8 mouse cellular contexts compared by ENCODE assay signal in the genomic region with DNA sequence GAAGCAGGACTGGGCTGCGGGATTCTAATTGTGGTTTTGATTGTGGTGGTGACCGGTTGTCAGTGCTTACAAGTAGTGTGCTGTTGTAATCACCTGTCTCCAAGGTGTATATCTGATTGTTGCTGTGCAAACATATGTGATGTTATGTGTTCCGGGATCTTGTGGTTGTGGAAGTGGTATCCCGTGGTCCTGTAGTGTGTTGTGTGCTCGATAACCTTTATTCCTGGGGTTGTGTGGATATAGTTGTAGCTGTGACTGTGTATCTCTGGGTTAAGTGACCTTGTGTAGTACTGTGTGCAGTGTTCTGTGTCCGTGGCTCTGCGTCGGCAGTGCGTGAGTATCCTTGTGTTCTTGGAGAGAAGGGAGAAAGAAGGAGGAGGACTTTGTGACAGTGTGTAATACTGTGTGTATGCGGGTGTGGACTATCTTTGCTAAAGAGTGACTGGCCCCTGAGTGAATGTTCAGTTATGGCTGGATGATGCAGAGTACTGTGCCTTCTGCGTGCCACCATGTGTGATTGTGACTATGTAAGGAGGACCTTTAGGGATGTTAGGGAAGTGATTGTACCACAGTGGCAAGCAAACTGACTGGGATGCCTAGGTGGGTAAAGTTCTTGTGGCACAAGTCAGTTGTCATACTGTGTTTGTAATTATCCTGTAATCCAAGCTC. TPM values are rescaled to one million over a fixed set of nuclear protein-coding genes. Genes with fewer than 3 reads are reported as not detected.
A peak's percentile ranks its signal among the peaks of the same experiment; 100 is the strongest.
DNase-seq lines count a peak whose midpoint lies in the region; ATAC-seq and TF ChIP-seq lines count a peak whose summit lies in the region.

No protein-coding gene starts in this region.

- H3K9me3 ChIP-seq in embryonic facial prominence, embryonic 13.5 days: peaks cover 25% of the 10 kb centered on the region
- peaks cover 20% of the 10 kb centered on the region for H3K9me3 ChIP-seq in intestine, embryonic 16.5 days (ENCODE audit: control insufficient read depth, low read length)
- peaks cover 12% of the 10 kb centered on the region for H3K9me3 ChIP-seq in neural tube, embryonic 13.5 days

- DNase-seq in liver, adult 2 months (ENCODE audit: extremely low read depth, low read depth, low spot score): no peak
- DNase-seq in liver: no peak
- DNase-seq in cerebellum, postnatal 25 days: no peak
- no peak for DNase-seq in ovary, postnatal 36 days (ENCODE audit: low spot score)
- DNase-seq in spleen, postnatal 10 days (ENCODE audit: low spot score in 2 of 2): no peak

- WGBS in liver, adult 2 months: 11% methylated on average over 11 of the region's 11 CpGs
- WGBS in embryonic facial prominence, embryonic 13.5 days: 21% methylated on average over 11 of the region's 11 CpGs
- 19% methylated on average over 11 of the region's 11 CpGs for WGBS in intestine, embryonic 16.5 days
- WGBS in neural tube, embryonic 13.5 days: 23% methylated on average over 11 of the region's 11 CpGs

- no peaks in the 10 kb centered on the region for H3K27me3 ChIP-seq in liver, adult 2 months (ENCODE audit: control insufficient read depth, insufficient read depth, low read length)
- no peaks in the 10 kb centered on the region for H3K27me3 ChIP-seq in embryonic facial prominence, embryonic 13.5 days
- no peaks in the 10 kb centered on the region for H3K27me3 ChIP-seq in intestine, embryonic 16.5 days (replicated peaks; ENCODE audit: control insufficient read depth, insufficient read depth, low read length)
- H3K27me3 ChIP-seq in neural tube, embryonic 13.5 days: no peaks in the 10 kb centered on the region

- TF ChIP-seq POLR2A in liver, adult 2 months (IDR thresholded peaks at IDR 0.05; ENCODE audit: extremely low read depth, insufficient read depth, low read length): no peak

- H3K36me3 ChIP-seq in liver, adult 2 months (ENCODE audit: control insufficient read depth, insufficient read depth, low read length): peaks cover 3% of the 10 kb centered on the region; the same call in 1 of the 2 replicates
- H3K36me3 ChIP-seq in embryonic facial prominence, embryonic 13.5 days: peaks cover 27% of the 10 kb centered on the region
- peaks cover 17% of the 10 kb centered on the region for H3K36me3 ChIP-seq in intestine, embryonic 16.5 days (ENCODE audit: control insufficient read depth, insufficient read depth, low read length)
- peaks cover 23% of the 10 kb centered on the region for H3K36me3 ChIP-seq in neural tube, embryonic 13.5 days

- H3K79me2 ChIP-seq in liver, adult 2 months (ENCODE audit: control insufficient read depth, insufficient read depth, low read length): peaks cover 19% of the 10 kb centered on the region; the same call in 1 of the 2 replicates

- peak; percentile 9; the same call in 1 of the 2 replicates for ATAC-seq in embryonic facial prominence, embryonic 13.5 days (ENCODE audit: insufficient number of reproducible peaks, insufficient read depth, low FRiP score, low TSS enrichment, low read depth)
- ATAC-seq in intestine, embryonic 16.5 days: no peak; the same call in none of the 2 replicates
- ATAC-seq in neural tube, embryonic 13.5 days (ENCODE audit: low read depth): peak; percentile 51

- H3K4me1 ChIP-seq in liver, adult 2 months (ENCODE audit: control insufficient read depth, insufficient read depth, low read length): peaks cover 3% of the 10 kb centered on the region
- H3K4me1 ChIP-seq in embryonic facial prominence, embryonic 13.5 days: peaks cover 11% of the 10 kb centered on the region
- H3K4me1 ChIP-seq in intestine, embryonic 16.5 days (ENCODE audit: control insufficient read depth, insufficient read depth, low read length): peaks cover 16% of the 10 kb centered on the region
- peaks cover 23% of the 10 kb centered on the region for H3K4me1 ChIP-seq in neural tube, embryonic 13.5 days (replicated peaks)

- H3K4me3 ChIP-seq in liver, adult 2 months (ENCODE audit: insufficient read depth, low read depth, low read length): peak overlapping the region; percentile 63
- peak overlapping the region; percentile 63 for H3K4me3 ChIP-seq in embryonic facial prominence, embryonic 13.5 days
- peak overlapping the region; percentile 72 for H3K4me3 ChIP-seq in intestine, embryonic 16.5 days (ENCODE audit: low read length)
- peak overlapping the region; percentile 54 for H3K4me3 ChIP-seq in neural tube, embryonic 13.5 days

- H3K9ac ChIP-seq in liver, adult 2 months (ENCODE audit: low read depth, low read length): peak overlapping the region; percentile 49
- peak overlapping the region; percentile 83 for H3K9ac ChIP-seq in embryonic facial prominence, embryonic 13.5 days
- peak overlapping the region; percentile 90 for H3K9ac ChIP-seq in intestine, embryonic 16.5 days (ENCODE audit: low read depth, low read length)
- peak overlapping the region; percentile 80 for H3K9ac ChIP-seq in neural tube, embryonic 13.5 days

- no peak for TF ChIP-seq CTCF in liver, adult 2 months (IDR thresholded peaks at IDR 0.05; ENCODE audit: low read depth, low read length)

- H3K4me2 ChIP-seq in embryonic facial prominence, embryonic 13.5 days: peak overlapping the region; percentile 62
- H3K4me2 ChIP-seq in intestine, embryonic 16.5 days (ENCODE audit: low read depth, low read length): peak overlapping the region; percentile 78
- H3K4me2 ChIP-seq in neural tube, embryonic 13.5 days: peak overlapping the region; percentile 71

- peak overlapping the region; percentile 19 for H3K27ac ChIP-seq in liver, adult 2 months (replicated peaks; ENCODE audit: insufficient read depth, low read depth, low read length)
- H3K27ac ChIP-seq in embryonic facial prominence, embryonic 13.5 days: peak overlapping the region; percentile 86; the same call in 1 of the 2 replicates
- H3K27ac ChIP-seq in intestine, embryonic 16.5 days (ENCODE audit: low read length): peak overlapping the region; percentile 85
- H3K27ac ChIP-seq in neural tube, embryonic 13.5 days (replicated peaks): peak overlapping the region; percentile 89

RNA-seq across cellular contexts. Expression of a gene that starts 0.9 kb away (rescaled TPM):
- 16.3 and 20.8 TPM in 2 replicates for total RNA-seq in liver, adult 2 months (2014; rRNA removed)
- polyA plus RNA-seq in liver, adult 2 months (2012; rRNA removed): 5.1 and 6.9 TPM in 2 replicates
- 23.7 and 24.2 TPM in 2 replicates for polyA plus RNA-seq in embryonic facial prominence, embryonic 13.5 days (2015; fragmentation: Nextera tagmentation; extraction: Ambion mirVana)
- 9.2 and 9.7 TPM in 2 replicates for polyA plus RNA-seq in intestine, embryonic 16.5 days (2015; fragmentation: Nextera tagmentation; extraction: Ambion mirVana)
- polyA plus RNA-seq in neural tube, embryonic 13.5 days (2015; fragmentation: Nextera tagmentation; extraction: Ambion mirVana): 14.2 TPM in 2 replicates

RNA-seq across cellular contexts. Expression of a gene that starts 13.5 kb away (rescaled TPM):
- total RNA-seq in liver, adult 2 months (2014; rRNA removed): 6.1 and 9.7 TPM in 2 replicates
- 2.0 and 2.8 TPM in 2 replicates for polyA plus RNA-seq in liver, adult 2 months (2012; rRNA removed)
- polyA plus RNA-seq in embryonic facial prominence, embryonic 13.5 days (2015; fragmentation: Nextera tagmentation; extraction: Ambion mirVana): 3.7 and 4.7 TPM in 2 replicates
- 41.5 and 50.1 TPM in 2 replicates for polyA plus RNA-seq in intestine, embryonic 16.5 days (2015; fragmentation: Nextera tagmentation; extraction: Ambion mirVana)
- polyA plus RNA-seq in neural tube, embryonic 13.5 days (2015; fragmentation: Nextera tagmentation; extraction: Ambion mirVana): 5.3 and 6.9 TPM in 2 replicates

RNA-seq across cellular contexts. Expression of a gene that starts 28.2 kb away (rescaled TPM):
- 65.5 and 73.6 TPM in 2 replicates for total RNA-seq in liver, adult 2 months (2014; rRNA removed)
- polyA plus RNA-seq in liver, adult 2 months (2012; rRNA removed): 235 and 253 TPM in 2 replicates
- polyA plus RNA-seq in embryonic facial prominence, embryonic 13.5 days (2015; fragmentation: Nextera tagmentation; extraction: Ambion mirVana): 92.0 and 110 TPM in 2 replicates
- 80.2 and 86.9 TPM in 2 replicates for polyA plus RNA-seq in intestine, embryonic 16.5 days (2015; fragmentation: Nextera tagmentation; extraction: Ambion mirVana)
- polyA plus RNA-seq in neural tube, embryonic 13.5 days (2015; fragmentation: Nextera tagmentation; extraction: Ambion mirVana): 79.5 and 83.0 TPM in 2 replicates

RNA-seq across cellular contexts. Expression of a gene that starts 48.7 kb away (rescaled TPM):
- 0.54 and 0.74 TPM in 2 replicates for total RNA-seq in liver, adult 2 months (2014; rRNA removed)
- 0.07 TPM in 1 of 2 replicates, not detected in the other for polyA plus RNA-seq in liver, adult 2 months (2012; rRNA removed)
- polyA plus RNA-seq in embryonic facial prominence, embryonic 13.5 days (2015; fragmentation: Nextera tagmentation; extraction: Ambion mirVana): 11.3 and 19.2 TPM in 2 replicates
- 5.0 and 6.6 TPM in 2 replicates for polyA plus RNA-seq in intestine, embryonic 16.5 days (2015; fragmentation: Nextera tagmentation; extraction: Ambion mirVana)
- 13.4 and 13.8 TPM in 2 replicates for polyA plus RNA-seq in neural tube, embryonic 13.5 days (2015; fragmentation: Nextera tagmentation; extraction: Ambion mirVana)

Comparison
In these comparisons a context has a peak if more than half of its experiments do, and no peak if none do; other contexts are left out.
1. H3K27ac ChIP-seq: peak in every context shown above with its lines; median percentile 89 in neural tube, embryonic 13.5 days; 86 in embryonic facial prominence, embryonic 13.5 days; 85 in intestine, embryonic 16.5 days; 19 in liver, adult 2 months.